Mouse (Mus musculus): ENCODE results near the gene Gm4131.

DNA sequence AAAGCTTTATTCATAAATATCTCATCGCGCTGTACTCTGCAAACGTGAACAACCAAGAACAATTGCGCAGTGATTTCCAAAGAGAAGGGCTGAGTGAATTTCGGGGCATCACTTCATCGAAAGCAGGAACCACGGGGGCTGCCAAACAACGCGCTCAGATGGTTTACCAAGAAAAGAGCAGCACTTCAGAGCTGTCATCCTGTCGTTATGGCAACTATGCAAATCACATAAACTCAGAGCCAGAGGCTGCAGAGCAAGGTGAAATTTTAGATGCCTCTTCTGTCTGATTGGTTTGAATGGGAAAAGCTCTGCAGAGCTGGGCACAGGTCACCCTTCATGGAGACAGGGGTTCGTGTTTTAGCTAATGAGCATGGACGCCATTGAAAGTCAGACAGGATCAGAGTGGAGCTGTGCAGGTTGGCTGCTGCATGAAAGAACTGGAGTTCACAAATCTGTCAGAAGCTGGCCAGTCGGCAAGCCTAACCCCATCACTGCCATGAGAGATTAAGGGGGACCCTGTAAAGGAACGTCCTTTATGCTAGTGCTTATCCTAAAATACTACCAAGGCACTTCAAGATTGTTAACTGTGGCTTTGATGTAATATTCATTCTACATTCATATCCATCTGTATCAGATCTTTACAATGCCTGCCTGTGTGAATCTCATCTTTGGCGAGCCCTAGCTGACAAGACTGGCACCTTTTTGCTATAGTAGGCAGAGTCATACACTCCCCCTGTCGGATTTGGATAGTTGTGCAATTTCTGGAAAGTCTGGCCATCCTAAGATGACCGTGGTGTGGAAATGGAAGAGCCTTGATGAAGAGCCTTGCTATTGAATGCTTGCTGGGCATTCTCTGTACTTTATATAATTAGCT is 4.6 kb downstream of the Gm4131 start:
- TF ChIP-seq CHD2 (IDR thresholded peaks at IDR 0.05; ENCODE audit: low read depth, low read length) = no peak
- no peak for TF ChIP-seq MAFK (IDR thresholded peaks at IDR 0.05; ENCODE audit: insufficient read depth, low read depth, low read length)
- TF ChIP-seq ZC3H11A (IDR thresholded peaks at IDR 0.05; ENCODE audit: borderline replicate concordance, low read depth, low read length) = no peak
- TF ChIP-seq HCFC1 (IDR thresholded peaks at IDR 0.05; ENCODE audit: borderline replicate concordance, insufficient read depth, low read length) = no peak

Data from ES-E14 (cell line).